Mouse (Mus musculus) kidney, embryonic 14.5 days (tissue): ENCODE data around the gene AC124502.3. TPM values are rescaled to one million over a fixed set of nuclear protein-coding genes. Genes with fewer than 3 reads are reported as not detected.

Experiments used
- ATAC-seq: fragments of 200-750 bp; cut with Nextera tagmentation; 2 replicates; pipeline ENCODE4 v1.8.0; 2017; ENCODE audit warnings: moderate number of reproducible peaks, mild to moderate bottlenecking, moderate TSS enrichment, moderate library complexity; ENCODE audit not compliant: low FRiP score, low TSS enrichment
- H3K27ac ChIP-seq: fragments of 300-500 bp; sonication (generic); 2 replicates; pipeline ENCODE4 v1.5.1; 2014; ENCODE audit warnings: low read depth, mild to moderate bottlenecking, low read length, moderate library complexity, mixed read lengths
- H3K27me3 ChIP-seq: fragments of 300-500 bp; sonication (generic); 2 replicates; pipeline ENCODE4 v1.6.1; 2014; ENCODE audit warnings: mild to moderate bottlenecking, low read length; ENCODE audit not compliant: control insufficient read depth, insufficient read depth
- H3K36me3 ChIP-seq: fragments of 300-500 bp; sonication (generic); 2 replicates; pipeline ENCODE4 v1.6.1; 2014; ENCODE audit warnings: low read length, mixed read lengths; ENCODE audit not compliant: control insufficient read depth, insufficient read depth
- H3K4me1 ChIP-seq: fragments of 300-500 bp; sonication (generic); 2 replicates; pipeline ENCODE4 v1.6.1; 2014; ENCODE audit warnings: low read length, mixed read lengths; ENCODE audit not compliant: control insufficient read depth, insufficient read depth
- H3K4me2 ChIP-seq: fragments of 300-500 bp; sonication (generic); replicated peaks from 2 replicates; pipeline ENCODE4 v1.6.1; 2014; ENCODE audit warnings: low read depth, mild to moderate bottlenecking, low read length
- H3K4me3 ChIP-seq: fragments of 300-500 bp; sonication (generic); 2 replicates; pipeline ENCODE4 v1.5.1; 2014; ENCODE audit warnings: mild to moderate bottlenecking, low read length
- H3K9ac ChIP-seq: fragments of 300-500 bp; sonication (generic); 2 replicates; pipeline ENCODE4 v1.6.1; 2014; ENCODE audit warnings: low read depth, mild to moderate bottlenecking, low read length, moderate library complexity
- H3K9me3 ChIP-seq: fragments of 300-500 bp; sonication (generic); 2 replicates; pipeline ENCODE4 v1.6.1; 2016; ENCODE audit warnings: low read length; ENCODE audit not compliant: control insufficient read depth
- WGBS: fragments of 180-500 bp; shearing (Covaris S2); extraction: QIAGEN DNeasy Blood & Tissue Kit; methylation state at CpG from one replicate; pipeline ENCODE4 v1.1.7; 2014; 5-methylcytosine and 5-hydroxymethylcytosine counted together
- polyA plus RNA-seq: library from polyadenylated mRNA; unstranded; fragments of >200 nt; fragmentation: Nextera tagmentation; extraction: Ambion mirVana; gene quantifications from 2 replicates; pipeline ENCODE4 v1.2.1, GENCODE M21; 2014

The AC124502.3 gene
- polyA plus RNA-seq, 1 experiment from 2014 or later = 1.5 TPM

- Histone ChIP-seq H3K4me3 (peak overlapping the region; percentile 29; the same call in 1 of the 2 replicates), H3K4me1 (peaks cover 26% of the 10 kb centered on the region), H3K36me3 (peaks cover 23% of the 10 kb centered on the region), H3K4me2 (peak overlapping the region; percentile 36), H3K9ac (peak overlapping the region; percentile 44; the same call in 1 of the 2 replicates), H3K9me3 (no peaks in the 10 kb centered on the region), H3K27me3 (peaks cover 25% of the 10 kb centered on the region), H3K27ac (no peak overlapping the region)
- WGBS = 13% methylated on average over 17 of the region's 17 CpGs
- peak; percentile 13; the same call in 1 of the 2 replicates for ATAC-seq
Measured at GRCm38 (mm10) chr19:5051031-5051430, 12.3 kb downstream of the AC124502.3 start.

GRCm38 (mm10) chr19:5051515-5051914 is 12.8 kb downstream of the AC124502.3 start:
- H3K36me3 ChIP-seq = peaks cover 18% of the 10 kb centered on the region
- H3K9ac ChIP-seq = peak overlapping the region; percentile 24; the same call in 1 of the 2 replicates
- H3K4me2 ChIP-seq = peak overlapping the region; percentile 36
- peak overlapping the region; percentile 29; the same call in 1 of the 2 replicates for H3K4me3 ChIP-seq
- H3K4me1 ChIP-seq = peaks cover 30% of the 10 kb centered on the region
- no peak overlapping the region for H3K27ac ChIP-seq
- H3K27me3 ChIP-seq = peaks cover 25% of the 10 kb centered on the region
- H3K9me3 ChIP-seq = no peaks in the 10 kb centered on the region
- 49% methylated on average over 3 of the region's 3 CpGs for WGBS
- ATAC-seq = no peak

- Histone ChIP-seq H3K9me3 (no peaks in the 10 kb centered on the region), H3K27ac (no peak overlapping the region), H3K27me3 (peaks cover 25% of the 10 kb centered on the region), H3K4me2 (peak overlapping the region; percentile 15), H3K9ac (0 out of 2 replicates have a peak overlapping the region, but pooled peaks have one; percentile 12), H3K4me3 (no peak overlapping the region), H3K4me1 (peaks cover 36% of the 10 kb centered on the region), H3K36me3 (peaks cover 11% of the 10 kb centered on the region; the same call in 1 of the 2 replicates)
- whole genome bisulfite sequencing = 28% methylated on average over 25 of the region's 25 CpGs
- no peak for ATAC-seq
Measured at GRCm38 (mm10) chr19:5052166-5052822, 13.6 kb downstream of the AC124502.3 start.

GRCm38 (mm10) chr19:5052853-5053252 is 14.2 kb downstream of the AC124502.3 start:
- WGBS = 60% methylated on average over 17 of the region's 17 CpGs
- no peak overlapping the region for H3K9ac ChIP-seq
- peaks cover 25% of the 10 kb centered on the region for H3K27me3 ChIP-seq
- no peak overlapping the region for H3K4me3 ChIP-seq
- no peak overlapping the region for H3K4me2 ChIP-seq
- ATAC-seq = no peak
- H3K4me1 ChIP-seq = peaks cover 36% of the 10 kb centered on the region
- H3K27ac ChIP-seq = no peak overlapping the region
- no peaks in the 10 kb centered on the region for H3K9me3 ChIP-seq
- H3K36me3 ChIP-seq = peaks cover 9% of the 10 kb centered on the region; the same call in 1 of the 2 replicates

GRCm38 (mm10) chr19:5053909-5054308 is 15.2 kb downstream of the AC124502.3 start:
- Histone ChIP-seq H3K9ac (no peak overlapping the region), H3K4me1 (peaks cover 46% of the 10 kb centered on the region), H3K36me3 (peaks cover 3% of the 10 kb centered on the region; the same call in 1 of the 2 replicates), H3K27me3 (peaks cover 25% of the 10 kb centered on the region), H3K4me3 (no peak overlapping the region), H3K9me3 (no peaks in the 10 kb centered on the region), H3K27ac (no peak overlapping the region), H3K4me2 (no peak overlapping the region)
- WGBS = 18% methylated on average over 9 of the region's 9 CpGs
- ATAC-seq = no peak

GRCm38 (mm10) chr19:5056251-5056650 is 17.6 kb downstream of the AC124502.3 start:
- no peak overlapping the region for H3K4me3 ChIP-seq
- H3K9ac ChIP-seq = no peak overlapping the region
- peaks cover 54% of the 10 kb centered on the region for H3K4me1 ChIP-seq
- no peaks in the 10 kb centered on the region for H3K36me3 ChIP-seq
- H3K4me2 ChIP-seq = no peak overlapping the region
- WGBS = 13% methylated on average over 6 of the region's 6 CpGs
- H3K27ac ChIP-seq = no peak overlapping the region
- no peaks in the 10 kb centered on the region for H3K9me3 ChIP-seq
- H3K27me3 ChIP-seq = peaks cover 25% of the 10 kb centered on the region
- ATAC-seq = no peak

GRCm38 (mm10) chr19:5057876-5058775 is 19.4 kb downstream of the AC124502.3 start:
- H3K27ac ChIP-seq = peak overlapping the region; percentile 85; the same call in 1 of the 2 replicates
- H3K27me3 ChIP-seq = peaks cover 6% of the 10 kb centered on the region; the same call in 1 of the 2 replicates
- H3K9me3 ChIP-seq = no peaks in the 10 kb centered on the region
- ATAC-seq = no peak
- 26% methylated on average over 16 of the region's 16 CpGs for WGBS
- no peak overlapping the region for H3K4me3 ChIP-seq
- no peak overlapping the region for H3K9ac ChIP-seq
- no peak overlapping the region for H3K4me2 ChIP-seq
- peaks cover 41% of the 10 kb centered on the region for H3K4me1 ChIP-seq
- no peaks in the 10 kb centered on the region for H3K36me3 ChIP-seq

- Histone ChIP-seq H3K27me3 (no peaks in the 10 kb centered on the region), H3K4me3 (no peak overlapping the region), H3K9me3 (no peaks in the 10 kb centered on the region), H3K4me2 (peak overlapping the region; percentile 12), H3K36me3 (no peaks in the 10 kb centered on the region), H3K9ac (no peak overlapping the region), H3K27ac (peak overlapping the region; percentile 85), H3K4me1 (peaks cover 41% of the 10 kb centered on the region)
- peak; percentile 48 for ATAC-seq
- 10% methylated on average over 10 of the region's 10 CpGs for WGBS
Measured at GRCm38 (mm10) chr19:5058801-5059771, 20.4 kb downstream of the AC124502.3 start.
